Mouse (Mus musculus): Measurements from ENCODE around the gene Cdk9. TPM values are rescaled to one million over a fixed set of nuclear protein-coding genes. Genes with fewer than 3 reads are reported as not detected.

The Cdk9 gene
- total and polyA plus RNA-seq, 3 experiments, result 31.7 to 129 (median 68.7) TPM

- no peaks in the 10 kb centered on the region for H3K36me3 ChIP-seq (replicated peaks)
- no peak for DNase-seq (ENCODE audit: low spot score)
- no peak for ATAC-seq (ENCODE audit: extremely low read depth, insufficient number of reproducible peaks, low FRiP score, poor library complexity, severe bottlenecking)
- H3K4me3 ChIP-seq (ENCODE audit: low read depth, low read length), result no peak overlapping the region
- peaks cover 71% of the 10 kb centered on the region for H3K27me3 ChIP-seq (ENCODE audit: insufficient read depth, low read length)
- no peaks in the 10 kb centered on the region for H3K9me3 ChIP-seq (replicated peaks)
- H3K4me1 ChIP-seq (ENCODE audit: insufficient read depth, low read depth, low read length), result peaks cover 5% of the 10 kb centered on the region; the same call in 1 of the 2 replicates
- TF ChIP-seq GATA2 (IDR thresholded peaks at IDR 0.05; ENCODE audit: borderline replicate concordance, low read depth, low read length), result no peak
- TF ChIP-seq GATA1 (IDR thresholded peaks at IDR 0.05; ENCODE audit: borderline replicate concordance, low read length), result no peak
- no peak for TF ChIP-seq CTCF (IDR thresholded peaks at IDR 0.05; ENCODE audit: low read depth, low read length)
- no peak for TF ChIP-seq POLR2AphosphoS5 (IDR thresholded peaks at IDR 0.05; ENCODE audit: insufficient replicate concordance, low read depth, low read length)
- no peak for TF ChIP-seq TAL1 (conservative IDR thresholded peaks at IDR 0.05; ENCODE audit: low read depth, low read length)
These were observed 23.5 kb upstream of the Cdk9 start for GRCm38 (mm10) chr2:32736306-32736829.

- Histone ChIP-seq H3K4me1 (ENCODE audit: insufficient read depth, low read depth, low read length) (peaks cover 4% of the 10 kb centered on the region; the same call in 1 of the 2 replicates), H3K36me3 (replicated peaks) (no peaks in the 10 kb centered on the region), H3K4me3 (ENCODE audit: low read depth, low read length) (no peak overlapping the region), H3K27me3 (ENCODE audit: insufficient read depth, low read length) (peaks cover 68% of the 10 kb centered on the region), H3K9me3 (replicated peaks) (no peaks in the 10 kb centered on the region)
- no peak for ATAC-seq (ENCODE audit: extremely low read depth, insufficient number of reproducible peaks, low FRiP score, poor library complexity, severe bottlenecking)
- no peak for DNase-seq (ENCODE audit: low spot score)
- TF ChIP-seq GATA1 (IDR thresholded peaks at IDR 0.05; ENCODE audit: borderline replicate concordance, low read length) (no peak), TAL1 (conservative IDR thresholded peaks at IDR 0.05; ENCODE audit: low read depth, low read length) (no peak), GATA2 (IDR thresholded peaks at IDR 0.05; ENCODE audit: borderline replicate concordance, low read depth, low read length) (no peak), CTCF (IDR thresholded peaks at IDR 0.05; ENCODE audit: low read depth, low read length) (no peak), POLR2AphosphoS5 (IDR thresholded peaks at IDR 0.05; ENCODE audit: insufficient replicate concordance, low read depth, low read length) (no peak)
These were observed 22.1 kb upstream of the Cdk9 start for GRCm38 (mm10) chr2:32734933-32735332.

GRCm38 (mm10) chr2:32734480-32734879 is 21.6 kb upstream of the Cdk9 start:
- H3K9me3 ChIP-seq (replicated peaks), result no peaks in the 10 kb centered on the region
- peaks cover 68% of the 10 kb centered on the region for H3K27me3 ChIP-seq (ENCODE audit: insufficient read depth, low read length)
- H3K4me3 ChIP-seq (ENCODE audit: low read depth, low read length), result no peak overlapping the region
- DNase-seq (ENCODE audit: low spot score), result no peak
- H3K4me1 ChIP-seq (ENCODE audit: insufficient read depth, low read depth, low read length), result peaks cover 4% of the 10 kb centered on the region; the same call in 1 of the 2 replicates
- TF ChIP-seq CTCF (IDR thresholded peaks at IDR 0.05; ENCODE audit: low read depth, low read length), result no peak
- TF ChIP-seq GATA1 (IDR thresholded peaks at IDR 0.05; ENCODE audit: borderline replicate concordance, low read length), result no peak
- no peak for TF ChIP-seq TAL1 (conservative IDR thresholded peaks at IDR 0.05; ENCODE audit: low read depth, low read length)
- TF ChIP-seq GATA2 (IDR thresholded peaks at IDR 0.05; ENCODE audit: borderline replicate concordance, low read depth, low read length), result no peak
- TF ChIP-seq POLR2AphosphoS5 (IDR thresholded peaks at IDR 0.05; ENCODE audit: insufficient replicate concordance, low read depth, low read length), result no peak
- no peak for ATAC-seq (ENCODE audit: extremely low read depth, insufficient number of reproducible peaks, low FRiP score, poor library complexity, severe bottlenecking)
- no peaks in the 10 kb centered on the region for H3K36me3 ChIP-seq (replicated peaks)

- Histone ChIP-seq H3K36me3 (replicated peaks) (no peaks in the 10 kb centered on the region), H3K27me3 (ENCODE audit: insufficient read depth, low read length) (peaks cover 71% of the 10 kb centered on the region), H3K9me3 (replicated peaks) (no peaks in the 10 kb centered on the region), H3K4me3 (ENCODE audit: low read depth, low read length) (no peak overlapping the region), H3K4me1 (ENCODE audit: insufficient read depth, low read depth, low read length) (peaks cover 7% of the 10 kb centered on the region)
- TF ChIP-seq GATA1 (IDR thresholded peaks at IDR 0.05; ENCODE audit: borderline replicate concordance, low read length), result no peak
- TF ChIP-seq CTCF (IDR thresholded peaks at IDR 0.05; ENCODE audit: low read depth, low read length), result no peak
- ATAC-seq (ENCODE audit: extremely low read depth, insufficient number of reproducible peaks, low FRiP score, poor library complexity, severe bottlenecking), result no peak
- DNase-seq (ENCODE audit: low spot score), result no peak
These were observed 19.8 kb upstream of the Cdk9 start for GRCm38 (mm10) chr2:32732695-32733094.

GRCm38 (mm10) chr2:32731911-32732310 is 19.0 kb upstream of the Cdk9 start:
- ATAC-seq (ENCODE audit: extremely low read depth, insufficient number of reproducible peaks, low FRiP score, poor library complexity, severe bottlenecking) (no peak), DNase-seq (ENCODE audit: low spot score) (no peak)
- H3K4me1 ChIP-seq (ENCODE audit: insufficient read depth, low read depth, low read length), result peaks cover 15% of the 10 kb centered on the region
- H3K9me3 ChIP-seq (replicated peaks), result no peaks in the 10 kb centered on the region
- no peak overlapping the region for H3K4me3 ChIP-seq (ENCODE audit: low read depth, low read length)
- no peaks in the 10 kb centered on the region for H3K36me3 ChIP-seq (replicated peaks)
- no peak for TF ChIP-seq GATA2 (IDR thresholded peaks at IDR 0.05; ENCODE audit: borderline replicate concordance, low read depth, low read length)
- no peak for TF ChIP-seq GATA1 (IDR thresholded peaks at IDR 0.05; ENCODE audit: borderline replicate concordance, low read length)
- no peak for TF ChIP-seq TAL1 (conservative IDR thresholded peaks at IDR 0.05; ENCODE audit: low read depth, low read length)
- TF ChIP-seq CTCF (IDR thresholded peaks at IDR 0.05; ENCODE audit: low read depth, low read length), result no peak
- TF ChIP-seq POLR2AphosphoS5 (IDR thresholded peaks at IDR 0.05; ENCODE audit: insufficient replicate concordance, low read depth, low read length), result no peak
- peaks cover 66% of the 10 kb centered on the region for H3K27me3 ChIP-seq (ENCODE audit: insufficient read depth, low read length)

- H3K9me3 ChIP-seq (replicated peaks), result no peaks in the 10 kb centered on the region
- ATAC-seq (ENCODE audit: extremely low read depth, insufficient number of reproducible peaks, low FRiP score, poor library complexity, severe bottlenecking), result no peak
- H3K27me3 ChIP-seq (ENCODE audit: insufficient read depth, low read length), result peaks cover 63% of the 10 kb centered on the region
- no peak for DNase-seq (ENCODE audit: low spot score)
- peaks cover 15% of the 10 kb centered on the region for H3K4me1 ChIP-seq (ENCODE audit: insufficient read depth, low read depth, low read length)
- TF ChIP-seq CTCF (IDR thresholded peaks at IDR 0.05; ENCODE audit: low read depth, low read length) (no peak), POLR2AphosphoS5 (IDR thresholded peaks at IDR 0.05; ENCODE audit: insufficient replicate concordance, low read depth, low read length) (no peak), GATA1 (IDR thresholded peaks at IDR 0.05; ENCODE audit: borderline replicate concordance, low read length) (no peak), GATA2 (IDR thresholded peaks at IDR 0.05; ENCODE audit: borderline replicate concordance, low read depth, low read length) (no peak)
- H3K4me3 ChIP-seq (ENCODE audit: low read depth, low read length), result no peak overlapping the region
- no peaks in the 10 kb centered on the region for H3K36me3 ChIP-seq (replicated peaks)
These were observed 18.0 kb upstream of the Cdk9 start for GRCm38 (mm10) chr2:32730854-32731253.

Data from G1E (cell line).